Mouse (Mus musculus) MEL (cell line): ENCODE measurements around the gene Plekhg4. TPM values are rescaled to one million over a fixed set of nuclear protein-coding genes. Genes with fewer than 3 reads are reported as not detected.

Experiments used
- DNase-seq: peaks from one replicate; pipeline ENCODE4 v3.0.0; 2011; ENCODE audit warnings: low read depth, low spot score
- H3K27ac ChIP-seq: 2 replicates; pipeline ENCODE4 v1.5.1; 2012; ENCODE audit warnings: low read depth, mild to moderate bottlenecking, control low read depth, low read length, moderate library complexity; ENCODE audit not compliant: control insufficient read depth
- H3K27me3 ChIP-seq, 2 experiments: fragments of 150-350 bp in 1 of 2; sonication (generic) in 1 of 2; 2 replicates each; pipeline ENCODE4 v1.6.1; 2012; ENCODE audit warnings: low read length in 2 of 2, mild to moderate bottlenecking in 2 of 2, improper control_type of control experiment in 1 of 2, moderate library complexity in 1 of 2; ENCODE audit not compliant: insufficient read depth in 2 of 2, control insufficient read depth in 1 of 2
- H3K36me3 ChIP-seq, 2 experiments: 2 replicates each; pipeline ENCODE4 v1.6.1; 2012 to 2014; ENCODE audit warnings: low read length in 2 of 2, improper control_type of control experiment in 1 of 2, inconsistent platforms in 1 of 2, mild to moderate bottlenecking in 1 of 2; ENCODE audit not compliant: insufficient read depth in 2 of 2, control insufficient read depth in 1 of 2
- H3K4me1 ChIP-seq, 2 experiments: fragments of 150-350 bp in 1 of 2; sonication (generic) in 1 of 2; 2 replicates each; pipeline ENCODE4 v1.6.1; 2012; ENCODE audit warnings: low read length in 2 of 2, improper control_type of control experiment in 1 of 2, mild to moderate bottlenecking in 1 of 2; ENCODE audit not compliant: insufficient read depth in 2 of 2, control insufficient read depth in 1 of 2
- H3K4me3 ChIP-seq, 2 experiments: fragments of 150-350 bp in 1 of 2; sonication (generic) in 1 of 2; 2 replicates each; pipeline ENCODE4 v1.5.1; 2012; ENCODE audit warnings: low read depth in 2 of 2, low read length in 2 of 2, mild to moderate bottlenecking in 2 of 2, moderate library complexity in 2 of 2, control low read depth in 1 of 2, improper control_type of control experiment in 1 of 2; ENCODE audit not compliant: control insufficient read depth in 1 of 2, insufficient read depth in 1 of 2
- H3K79me2 ChIP-seq: 2 replicates; pipeline ENCODE4 v1.6.1; 2012; ENCODE audit warnings: mild to moderate bottlenecking, low read length, moderate library complexity; ENCODE audit not compliant: control insufficient read depth, poor library complexity, insufficient read depth
- H3K9ac ChIP-seq: 2 replicates; pipeline ENCODE4 v1.6.1; 2012; ENCODE audit warnings: low read depth, mild to moderate bottlenecking, control low read depth, low read length, moderate library complexity; ENCODE audit not compliant: control insufficient read depth, poor library complexity, severe bottlenecking
- H3K9me3 ChIP-seq: fragments of 150-350 bp; sonication (generic); replicated peaks from 2 replicates; pipeline ENCODE4 v1.6.1; 2012; ENCODE audit warnings: mild to moderate bottlenecking, low read length, improper control_type of control experiment, moderate library complexity; ENCODE audit not compliant: insufficient read depth
- BHLHE40 ChIP-seq: IDR thresholded peaks from 2 replicates; pipeline ENCODE4 v1.6.1; 2012; ENCODE audit warnings: low read depth, mild to moderate bottlenecking, inconsistent platforms, low read length, improper control_type of control experiment, borderline replicate concordance
- CHD1 ChIP-seq: IDR thresholded peaks from 2 replicates; pipeline ENCODE4 v1.6.1; 2012; ENCODE audit warnings: low read depth, mild to moderate bottlenecking, inconsistent platforms, low read length, improper control_type of control experiment
- CTCF ChIP-seq, 3 experiments: IDR thresholded peaks in 2 of 3; conservative IDR thresholded peaks in 1 of 3; 2 replicates each; pipeline ENCODE4 v1.5.1; 2011 to 2012; ENCODE audit warnings: low read length in 3 of 3, low read depth in 2 of 3, mild to moderate bottlenecking in 2 of 3, improper control_type of control experiment in 1 of 3, inconsistent platforms in 1 of 3, mixed read lengths in 1 of 3, moderate library complexity in 1 of 3; ENCODE audit not compliant: control insufficient read depth in 1 of 3, insufficient read depth in 1 of 3, poor library complexity in 1 of 3, severe bottlenecking in 1 of 3
- E2F4 ChIP-seq: IDR thresholded peaks from 2 replicates; pipeline ENCODE4 v1.6.1; 2011; ENCODE audit warnings: low read depth, low read length, improper control_type of control experiment, borderline replicate concordance
- ELF1 ChIP-seq: IDR thresholded peaks from 2 replicates; pipeline ENCODE4 v1.6.1; 2014; ENCODE audit warnings: low read depth, mild to moderate bottlenecking, inconsistent platforms, low read length, improper control_type of control experiment, moderate library complexity
- EP300 ChIP-seq, 2 experiments: IDR thresholded peaks; 2 replicates each; pipeline ENCODE4 v1.6.1; 2011; ENCODE audit warnings: improper control_type of control experiment in 2 of 2, low read length in 2 of 2, low read depth in 1 of 2, mild to moderate bottlenecking in 1 of 2
- GABPA ChIP-seq: IDR thresholded peaks from 2 replicates; pipeline ENCODE4 v1.6.1; 2012; ENCODE audit warnings: low read depth, mild to moderate bottlenecking, inconsistent platforms, low read length, improper control_type of control experiment, moderate library complexity
- GATA1 ChIP-seq: IDR thresholded peaks from 2 replicates; pipeline ENCODE4 v1.6.1; 2011; ENCODE audit warnings: low read depth, low read length, improper control_type of control experiment
- HCFC1 ChIP-seq: IDR thresholded peaks from 2 replicates; pipeline ENCODE4 v1.6.1; 2012; ENCODE audit warnings: low read depth, mild to moderate bottlenecking, inconsistent platforms, low read length, improper control_type of control experiment, moderate library complexity
- KAT2A ChIP-seq: conservative IDR thresholded peaks from 2 replicates; pipeline ENCODE4 v1.6.1; 2012; ENCODE audit warnings: low read depth, low read length, improper control_type of control experiment, inconsistent platforms
- MAFK ChIP-seq: IDR thresholded peaks from 2 replicates; pipeline ENCODE4 v1.6.1; 2011; ENCODE audit warnings: low read depth, mild to moderate bottlenecking, low read length, improper control_type of control experiment, borderline replicate concordance
- MAX ChIP-seq: IDR thresholded peaks from 2 replicates; pipeline ENCODE4 v1.6.1; 2011; ENCODE audit warnings: low read length, improper control_type of control experiment
- MAZ ChIP-seq: IDR thresholded peaks from 2 replicates; pipeline ENCODE4 v1.6.1; 2012; ENCODE audit warnings: low read depth, mild to moderate bottlenecking, inconsistent platforms, low read length, improper control_type of control experiment
- MXI1 ChIP-seq: IDR thresholded peaks from 2 replicates; pipeline ENCODE4 v1.6.1; 2011; ENCODE audit warnings: mild to moderate bottlenecking, low read depth, low read length, improper control_type of control experiment
- MYC ChIP-seq: IDR thresholded peaks from 2 replicates; pipeline ENCODE4 v1.6.1; 2011; ENCODE audit warnings: low read depth, mild to moderate bottlenecking, low read length, improper control_type of control experiment, moderate library complexity
- NELFE ChIP-seq: IDR thresholded peaks from 2 replicates; pipeline ENCODE4 v1.6.1; 2011; ENCODE audit warnings: low read depth, low read length, improper control_type of control experiment
- POLR2A ChIP-seq, 2 experiments: IDR thresholded peaks; 2 replicates each; pipeline ENCODE4 v1.6.1; 2011 to 2012; ENCODE audit warnings: low read length in 2 of 2, mild to moderate bottlenecking in 2 of 2, control low read depth in 1 of 2, improper control_type of control experiment in 1 of 2, low read depth in 1 of 2, moderate library complexity in 1 of 2; ENCODE audit not compliant: control insufficient read depth in 1 of 2, insufficient read depth in 1 of 2, poor library complexity in 1 of 2
- POLR2AphosphoS5 ChIP-seq: IDR thresholded peaks from 2 replicates; pipeline ENCODE4 v1.6.1; 2012; ENCODE audit warnings: low read depth, borderline replicate concordance, mild to moderate bottlenecking, inconsistent platforms, low read length, moderate library complexity, mixed read lengths
- RAD21 ChIP-seq: IDR thresholded peaks from 2 replicates; pipeline ENCODE4 v1.6.1; 2011; ENCODE audit warnings: mild to moderate bottlenecking, low read depth, low read length, improper control_type of control experiment
- SIN3A ChIP-seq: IDR thresholded peaks from 2 replicates; pipeline ENCODE4 v1.6.1; 2012; ENCODE audit warnings: low read length, improper control_type of control experiment, inconsistent platforms
- TCF12 ChIP-seq: IDR thresholded peaks from 2 replicates; pipeline ENCODE4 v1.6.1; 2014; ENCODE audit warnings: low read depth, mild to moderate bottlenecking, inconsistent platforms, low read length, improper control_type of control experiment, moderate library complexity
- UBTF ChIP-seq: IDR thresholded peaks from 2 replicates; pipeline ENCODE4 v1.6.1; 2012; ENCODE audit warnings: low read depth, mild to moderate bottlenecking, inconsistent platforms, low read length, improper control_type of control experiment, moderate library complexity, borderline replicate concordance; ENCODE audit not compliant: insufficient read depth
- USF1 ChIP-seq: IDR thresholded peaks from 2 replicates; pipeline ENCODE4 v1.6.1; 2014; ENCODE audit warnings: low read depth, mild to moderate bottlenecking, inconsistent platforms, low read length, improper control_type of control experiment, moderate library complexity
- USF2 ChIP-seq, 2 experiments: IDR thresholded peaks; 2 replicates each; pipeline ENCODE4 v1.6.1; 2011 to 2012; ENCODE audit warnings: improper control_type of control experiment in 2 of 2, low read length in 2 of 2, borderline replicate concordance in 1 of 2, inconsistent platforms in 1 of 2, low read depth in 1 of 2, mild to moderate bottlenecking in 1 of 2; ENCODE audit not compliant: insufficient read depth in 1 of 2
- ZC3H11A ChIP-seq: IDR thresholded peaks from 2 replicates; pipeline ENCODE4 v1.6.1; 2012; ENCODE audit warnings: low read depth, mild to moderate bottlenecking, inconsistent platforms, low read length, improper control_type of control experiment
- ZMIZ1 ChIP-seq: IDR thresholded peaks from 2 replicates; pipeline ENCODE4 v1.6.1; 2012; ENCODE audit warnings: low read depth, mild to moderate bottlenecking, inconsistent platforms, low read length, improper control_type of control experiment, moderate library complexity
- ZNF384 ChIP-seq: IDR thresholded peaks from 2 replicates; pipeline ENCODE4 v1.6.1; 2012; ENCODE audit warnings: low read depth, mild to moderate bottlenecking, inconsistent platforms, low read length, improper control_type of control experiment
- polyA plus RNA-seq, 2 experiments: library from polyadenylated mRNA; stranded (reverse) in 1 of 2; unstranded in 1 of 2; fragments of >175 nt in 1 of 2; fragments of >200 nt in 1 of 2; gene quantifications; 2 replicates each; pipeline versions ENCODE4 v1.2.1 to v1.2.4; 2012; ENCODE audit warnings: low replicate concordance in 2 of 2, low read depth in 1 of 2; ENCODE audit not compliant: insufficient read length in 2 of 2, insufficient read depth in 1 of 2, missing spikeins in 1 of 2
- total RNA-seq: library from RNA; depleted of rRNA; stranded (reverse); fragments of 300-350 nt; gene quantifications from 2 replicates; pipeline ENCODE4 v1.2.3, GENCODE M21; 2012

Gene Plekhg4
- total and polyA plus RNA-seq, 3 experiments: 0.10 TPM; not detected in 2

GRCm38 (mm10) chr8:105400016-105400415, 26.9 kb downstream of the Plekhg4 start:
- TF ChIP-seq RAD21: no peak
- no peak for TF ChIP-seq MYC
- TF ChIP-seq NELFE: no peak
- no peak for TF ChIP-seq MAFK
- no peak for TF ChIP-seq POLR2A (IDR thresholded peaks at IDR 0.05; ENCODE audit: control insufficient read depth in 1 of 2, insufficient read depth in 1 of 2, low read depth in 1 of 2, low read length in 2 of 2, poor library complexity in 1 of 2)
- no peak for TF ChIP-seq TCF12
- no peak for TF ChIP-seq SIN3A
- no peak for TF ChIP-seq UBTF
- TF ChIP-seq GATA1: no peak
- no peak for TF ChIP-seq USF1
- TF ChIP-seq MAX: no peak
- TF ChIP-seq GABPA: no peak
- TF ChIP-seq MXI1: no peak
- no peak for TF ChIP-seq BHLHE40
- no peak for TF ChIP-seq ZC3H11A
- no peak for TF ChIP-seq E2F4
- no peak for TF ChIP-seq ELF1
- no peak for TF ChIP-seq CHD1
- TF ChIP-seq HCFC1: no peak
- TF ChIP-seq USF2 (IDR thresholded peaks at IDR 0.05; ENCODE audit: borderline replicate concordance in 1 of 2, insufficient read depth in 1 of 2, low read depth in 1 of 2, low read length in 2 of 2): no peak
- TF ChIP-seq, all 39 proteins: peak for 0
- peaks cover 16 to 30% of the 10 kb centered on the region in 2 experiments for H3K27me3 ChIP-seq
- no peak overlapping the region for H3K9ac ChIP-seq
- no peak overlapping the region for H3K27ac ChIP-seq
- no peak overlapping the region for H3K4me3 ChIP-seq
- H3K79me2 ChIP-seq: no peaks in the 10 kb centered on the region
- no peaks in the 10 kb centered on the region for H3K36me3 ChIP-seq
- no peaks in the 10 kb centered on the region for H3K4me1 ChIP-seq
- no peak for DNase-seq
- H3K9me3 ChIP-seq: no peaks in the 10 kb centered on the region

DNA sequence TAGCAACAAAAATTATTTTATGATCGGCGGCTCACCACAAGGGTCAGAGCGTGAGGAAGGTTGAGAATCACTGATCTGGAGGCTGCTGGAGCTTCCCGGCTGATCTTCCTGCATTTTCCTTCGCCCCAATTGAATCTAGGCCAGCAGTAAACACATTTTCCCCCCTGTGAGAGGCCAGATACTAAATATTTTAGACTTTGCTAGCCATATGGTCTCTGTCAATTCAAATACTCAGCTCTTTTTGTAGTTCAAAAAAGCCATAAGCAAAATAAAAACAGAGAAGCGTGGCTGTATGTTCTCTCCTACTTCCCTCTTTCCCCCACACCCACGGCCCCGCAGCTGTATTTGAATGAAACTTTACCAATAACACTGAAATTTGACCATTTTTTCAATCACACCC, 30.4 kb downstream of the Plekhg4 start:
- Histone ChIP-seq H3K9ac (no peak overlapping the region), H3K4me3 (no peak overlapping the region), H3K4me1 (no peaks in the 10 kb centered on the region), H3K27ac (no peak overlapping the region), H3K27me3 (peaks cover 21 to 28% of the 10 kb centered on the region in 2 experiments), H3K9me3 (no peaks in the 10 kb centered on the region), H3K36me3 (no peaks in the 10 kb centered on the region), H3K79me2 (no peaks in the 10 kb centered on the region)
- DNase-seq: no peak
- TF ChIP-seq BHLHE40 (no peak), CTCF (IDR thresholded peaks at IDR 0.05 in 2 of 3, conservative IDR thresholded peaks at IDR 0.05 in 1 of 3; ENCODE audit: control insufficient read depth in 1 of 3, insufficient read depth in 1 of 3, low read depth in 2 of 3, low read length in 3 of 3, poor library complexity in 1 of 3, severe bottlenecking in 1 of 3) (no peak), GATA1 (no peak), POLR2A (IDR thresholded peaks at IDR 0.05; ENCODE audit: control insufficient read depth in 1 of 2, insufficient read depth in 1 of 2, low read depth in 1 of 2, low read length in 2 of 2, poor library complexity in 1 of 2) (no peak), MAZ (no peak), TCF12 (no peak), KAT2A (no peak), ZMIZ1 (no peak), NELFE (no peak), SIN3A (no peak), CHD1 (no peak), EP300 (IDR thresholded peaks at IDR 0.05; ENCODE audit: low read depth in 1 of 2, low read length in 2 of 2) (no peak), MXI1 (no peak), E2F4 (no peak), ELF1 (no peak), MAX (no peak), ZNF384 (no peak), USF1 (no peak), POLR2AphosphoS5 (no peak), GABPA (no peak)
